Mouse (Mus musculus): Measurements from ENCODE around the gene Mbnl3. TPM values are rescaled to one million over a fixed set of nuclear protein-coding genes. Genes with fewer than 3 reads are reported as not detected.

Mbnl3 gene
- total and polyA plus RNA-seq, 3 experiments: 9.9 to 16.7 TPM; not detected in 1

GRCm38 (mm10) chrX:51076744-51077143 is 129.6 kb downstream of the Mbnl3 start (continued):
- no peak for TF ChIP-seq MAFK (IDR thresholded peaks at IDR 0.05; ENCODE audit: borderline replicate concordance, low read depth, low read length)
- no peak for TF ChIP-seq UBTF (IDR thresholded peaks at IDR 0.05; ENCODE audit: borderline replicate concordance, insufficient read depth, low read depth, low read length)
- TF ChIP-seq RAD21 (IDR thresholded peaks at IDR 0.05; ENCODE audit: low read depth, low read length): peak; percentile 83
- TF ChIP-seq ELF1 (IDR thresholded peaks at IDR 0.05; ENCODE audit: low read depth, low read length): peak; percentile 38; the same call in 1 of the 2 replicates

Other genes with a start within 250 kb of the Mbnl3 start
- gene Rap2c, start 188.5 kb downstream of the Mbnl3 start, total RNA-seq (2012; rRNA removed): 14.5 and 14.9 TPM in 2 replicates
- 10 to 100 TPM in 1 of 2 experiments, not detected in 1; 16.0 TPM for gene Rap2c, start 188.5 kb downstream of the Mbnl3 start, polyA plus RNA-seq (2012; ENCODE audit: insufficient read depth in 1 of 2, insufficient read length in 2 of 2, low read depth in 1 of 2, low replicate concordance in 2 of 2, missing spikeins in 1 of 2)

Data from MEL (cell line).